Mouse (Mus musculus) embryonic fibroblast, embryonic 13.5 days (primary cell): Measurements from ENCODE around the gene Rap1b.

ENCODE experiments used
- CTCF ChIP-seq: IDR thresholded peaks from 2 replicates; pipeline ENCODE4 v1.5.1; 2011; ENCODE audit warnings: mild to moderate bottlenecking, control low read depth, low read length, moderate library complexity, borderline replicate concordance; ENCODE audit not compliant: insufficient read depth
- POLR2A ChIP-seq: IDR thresholded peaks from 2 replicates; pipeline ENCODE4 v1.6.1; 2011; ENCODE audit warnings: low read depth, mild to moderate bottlenecking, control low read depth, low read length, moderate library complexity

DNA sequence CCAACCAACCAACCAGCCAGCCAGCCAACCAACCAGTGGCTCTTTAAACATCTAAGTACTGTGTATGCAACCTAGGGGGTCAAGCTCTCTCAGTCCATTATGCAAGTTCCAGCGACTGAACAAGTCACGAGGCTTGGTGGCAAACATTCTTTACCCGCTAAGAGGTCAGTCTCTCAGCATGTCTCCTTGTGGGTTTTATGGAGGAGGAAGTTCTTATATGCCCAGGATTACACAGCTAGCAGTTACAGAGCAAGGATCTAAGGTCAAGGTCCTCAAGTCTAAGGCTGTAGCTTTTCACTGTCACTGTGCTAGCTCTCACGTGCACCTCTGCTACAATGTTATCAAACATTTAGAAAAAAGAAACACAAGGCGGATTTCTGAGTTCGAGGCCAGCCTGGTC is 81.2 kb downstream of the Rap1b start:
- no peak for TF ChIP-seq CTCF
- TF ChIP-seq POLR2A: no peak
